Mouse (Mus musculus) bone marrow, adult 2 months (tissue): ENCODE measurements at regions not wholly inside any gene's neighbourhood (a gene's known extent, or its start where the extent isn't known, plus 50 kb on each side); places are given as distances from the start of the nearest gene placed in this dataset.

Source experiments
- CTCF ChIP-seq: fragments of 200-500 bp; IDR thresholded peaks from 2 replicates; pipeline ENCODE4 v1.5.1; 2011; ENCODE audit warnings: low read length, control low read depth; ENCODE audit not compliant: control insufficient read depth, insufficient read depth
- POLR2A ChIP-seq: fragments of 200-500 bp; IDR thresholded peaks from 2 replicates; pipeline ENCODE4 v1.6.1; 2011; ENCODE audit warnings: low read depth, mild to moderate bottlenecking, control low read depth, low read length, borderline replicate concordance; ENCODE audit not compliant: control insufficient read depth

- TF ChIP-seq POLR2A (no peak), CTCF (no peak)
Measured at GRCm38 (mm10) chr16:78156138-78156875, 145.0 kb upstream of the Cxadr start.
